Mouse (Mus musculus) adrenal gland, postnatal 14 days (tissue): ENCODE results near the gene Slc23a4. TPM values are rescaled to one million over a fixed set of nuclear protein-coding genes. Genes with fewer than 3 reads are reported as not detected.
A peak's percentile ranks its signal among the peaks of the same experiment; 100 is the strongest.

Experiments used
- DNase-seq: peaks from one replicate; pipeline ENCODE4 v3.0.0; 2021; ENCODE audit warnings: mixed read lengths
- total RNA-seq: library from RNA; stranded (reverse); gene quantifications from 2 replicates; pipeline ENCODE4 v1.2.3, GENCODE M21; 2021

Slc23a4 gene
- total RNA-seq, 1 experiment from 2014 or later, result 0.30 TPM

GRCm38 (mm10) chr6:34910371-34911219, 77.6 kb downstream of the Slc23a4 start, which contains the start of gene Wdr91:
Gene Wdr91, minus strand, starts transcription at chr6:34910876.
- peak; percentile 97 for DNase-seq

- DNase-seq, result peak; percentile 22
These were observed 78.4 kb downstream of the Slc23a4 start for GRCm38 (mm10) chr6:34909631-34910345.

- DNase-seq, result no peak
These were observed 80.4 kb downstream of the Slc23a4 start for GRCm38 (mm10) chr6:34907696-34908260.

- no peak for DNase-seq
These were observed 81.0 kb downstream of the Slc23a4 start for GRCm38 (mm10) chr6:34907121-34907614.

GRCm38 (mm10) chr6:34906661-34907060, 81.5 kb downstream of the Slc23a4 start:
- DNase-seq, result peak; percentile 25

GRCm38 (mm10) chr6:34906125-34906524, 82.1 kb downstream of the Slc23a4 start:
- DNase-seq, result no peak

GRCm38 (mm10) chr6:34904361-34904760, 83.8 kb downstream of the Slc23a4 start:
- no peak for DNase-seq

- no peak for DNase-seq
These were observed 84.4 kb downstream of the Slc23a4 start for GRCm38 (mm10) chr6:34903851-34904250.

GRCm38 (mm10) chr6:34903441-34903840, 84.8 kb downstream of the Slc23a4 start:
- DNase-seq, result no peak

GRCm38 (mm10) chr6:34902578-34902977, 85.6 kb downstream of the Slc23a4 start:
- DNase-seq, result no peak

GRCm38 (mm10) chr6:34901911-34902444, 86.2 kb downstream of the Slc23a4 start:
- no peak for DNase-seq

GRCm38 (mm10) chr6:34900990-34901389, 87.2 kb downstream of the Slc23a4 start:
- no peak for DNase-seq

GRCm38 (mm10) chr6:34899127-34899526, 89.1 kb downstream of the Slc23a4 start:
- DNase-seq, result peak; percentile 63

GRCm38 (mm10) chr6:34896168-34896780, 91.9 kb downstream of the Slc23a4 start:
- no peak for DNase-seq

- no peak for DNase-seq
These were observed 92.6 kb downstream of the Slc23a4 start for GRCm38 (mm10) chr6:34895569-34895968.

Other genes starting within 250 kb of the Slc23a4 start
- gene Agbl3, start 208.0 kb downstream of the Slc23a4 start, total RNA-seq, result 12.5 and 17.1 TPM in 2 replicates
- gene Tmem140, start 125.3 kb downstream of the Slc23a4 start, total RNA-seq, result 22.5 and 28.9 TPM in 2 replicates
- 8.1 and 8.5 TPM in 2 replicates for gene Cyren, start 110.3 kb downstream of the Slc23a4 start, total RNA-seq
- gene Wdr91, start 77.5 kb downstream of the Slc23a4 start, total RNA-seq, result 25.5 and 29.3 TPM in 2 replicates
- not detected in 2 replicates for gene Stra8, start 68.2 kb downstream of the Slc23a4 start, total RNA-seq
- 24.2 and 24.7 TPM in 2 replicates for gene Cnot4, start 145.3 kb upstream of the Slc23a4 start, total RNA-seq
- 37.3 and 39.5 TPM in 2 replicates for gene Nup205, start 189.0 kb upstream of the Slc23a4 start, total RNA-seq